Mouse (Mus musculus) embryonic facial prominence, embryonic 14.5 days (tissue): ENCODE results near the gene Eif1ad. TPM values are rescaled to one million over a fixed set of nuclear protein-coding genes. Genes with fewer than 3 reads are reported as not detected.

ENCODE experiments used
- ATAC-seq: fragments of 200-750 bp; cut with Nextera tagmentation; 2 replicates; pipeline ENCODE4 v1.8.0; 2017; ENCODE audit warnings: low read depth, moderate number of reproducible peaks, moderate TSS enrichment
- DNase-seq: peaks from one replicate; pipeline ENCODE4 v3.0.0-alpha.2; 2015; ENCODE audit warnings: low spot score
- H3K27ac ChIP-seq: fragments of 300-500 bp; sonication (generic); replicated peaks from 2 replicates; pipeline ENCODE4 v1.5.1; 2014; ENCODE audit warnings: low read depth, mild to moderate bottlenecking, low read length, moderate library complexity
- H3K27me3 ChIP-seq: fragments of 300-500 bp; sonication (generic); replicated peaks from 2 replicates; pipeline ENCODE4 v1.6.1; 2014; ENCODE audit warnings: low read length; ENCODE audit not compliant: control insufficient read depth, insufficient read depth
- H3K36me3 ChIP-seq: fragments of 300-500 bp; sonication (generic); 2 replicates; pipeline ENCODE4 v1.6.1; 2014; ENCODE audit warnings: low read length, mixed read lengths; ENCODE audit not compliant: control insufficient read depth, insufficient read depth
- H3K4me1 ChIP-seq: fragments of 300-500 bp; sonication (generic); 2 replicates; pipeline ENCODE4 v1.6.1; 2014; ENCODE audit warnings: antibody characterized with exemption, low read length; ENCODE audit not compliant: control insufficient read depth, insufficient read depth
- H3K4me2 ChIP-seq: fragments of 300-500 bp; sonication (generic); 2 replicates; pipeline ENCODE4 v1.6.1; 2014; ENCODE audit warnings: low read depth, mild to moderate bottlenecking, low read length, moderate library complexity, mixed read lengths
- H3K4me3 ChIP-seq: fragments of 300-500 bp; sonication (generic); 2 replicates; pipeline ENCODE4 v1.5.1; 2014; ENCODE audit warnings: low read depth, mild to moderate bottlenecking, low read length
- H3K9ac ChIP-seq: fragments of 300-500 bp; sonication (generic); 2 replicates; pipeline ENCODE4 v1.6.1; 2014; ENCODE audit warnings: low read depth, mild to moderate bottlenecking, low read length, moderate library complexity, mixed read lengths
- H3K9me3 ChIP-seq: fragments of 300-500 bp; sonication (generic); 2 replicates; pipeline ENCODE4 v1.6.1; 2016; ENCODE audit warnings: low read length; ENCODE audit not compliant: control insufficient read depth
- WGBS: fragments of 180-500 bp; shearing (Covaris S2); extraction: QIAGEN DNeasy Blood & Tissue Kit; methylation state at CpG from one replicate; pipeline ENCODE4 v1.1.7; 2014; 5-methylcytosine and 5-hydroxymethylcytosine counted together
- polyA plus RNA-seq: library from polyadenylated mRNA; unstranded; fragments of >200 nt; fragmentation: Nextera tagmentation; extraction: Ambion mirVana; gene quantifications from 2 replicates; pipeline ENCODE4 v1.2.1, GENCODE M21; 2014

Eif1ad gene
- polyA plus RNA-seq, 1 experiment from 2014 or later, result 35.0 TPM

- Histone ChIP-seq H3K4me1 (no peaks in the 10 kb centered on the region), H3K36me3 (no peaks in the 10 kb centered on the region; the same call in 1 of the 2 replicates), H3K27ac (no peak overlapping the region), H3K9ac (no peak overlapping the region), H3K27me3 (no peaks in the 10 kb centered on the region), H3K9me3 (no peaks in the 10 kb centered on the region), H3K4me3 (no peak overlapping the region), H3K4me2 (no peak overlapping the region)
- no peak for ATAC-seq
- WGBS, result 51% methylated on average over 2 of the region's 2 CpGs
- DNase-seq, result no peak
Observed at GRCm38 (mm10) chr19:5414534-5414957, 48.0 kb downstream of the Eif1ad start.

GRCm38 (mm10) chr19:5418750-5419466 lies 52.4 kb downstream of the Eif1ad start:
- ATAC-seq (no peak), DNase-seq (no peak)
- H3K36me3 ChIP-seq, result peaks cover 29% of the 10 kb centered on the region
- no peaks in the 10 kb centered on the region for H3K27me3 ChIP-seq
- peaks cover 5% of the 10 kb centered on the region; the same call in 1 of the 2 replicates for H3K4me1 ChIP-seq
- H3K4me3 ChIP-seq, result no peak overlapping the region
- no peak overlapping the region for H3K9ac ChIP-seq
- H3K9me3 ChIP-seq, result no peaks in the 10 kb centered on the region
- WGBS, result 88% methylated on average over 8 of the region's 8 CpGs
- no peak overlapping the region for H3K4me2 ChIP-seq
- H3K27ac ChIP-seq, result no peak overlapping the region

- Histone ChIP-seq H3K4me2 (no peak overlapping the region), H3K4me1 (peaks cover 5% of the 10 kb centered on the region; the same call in 1 of the 2 replicates), H3K4me3 (no peak overlapping the region), H3K27me3 (no peaks in the 10 kb centered on the region), H3K9me3 (no peaks in the 10 kb centered on the region), H3K36me3 (peaks cover 29% of the 10 kb centered on the region), H3K9ac (no peak overlapping the region), H3K27ac (no peak overlapping the region)
- no peak for DNase-seq
- ATAC-seq, result no peak
- WGBS, result 91% methylated on average over 9 of the region's 9 CpGs
Observed at GRCm38 (mm10) chr19:5419630-5420029, 53.1 kb downstream of the Eif1ad start.

GRCm38 (mm10) chr19:5420579-5420978 lies 54.0 kb downstream of the Eif1ad start:
- Histone ChIP-seq H3K4me2 (no peak overlapping the region), H3K27me3 (no peaks in the 10 kb centered on the region), H3K4me1 (peaks cover 5% of the 10 kb centered on the region; the same call in 1 of the 2 replicates), H3K4me3 (no peak overlapping the region), H3K9ac (no peak overlapping the region), H3K9me3 (no peaks in the 10 kb centered on the region), H3K27ac (no peak overlapping the region), H3K36me3 (peaks cover 29% of the 10 kb centered on the region)
- no peak for ATAC-seq
- WGBS, result 88% methylated on average over 6 of the region's 6 CpGs
- no peak for DNase-seq

Other genes starting within 250 kb of the Eif1ad start
- gene Klc2, start 248.2 kb upstream of the Eif1ad start, polyA plus RNA-seq, result 13.1 and 15.3 TPM in 2 replicates
- gene Pacs1, start 93.6 kb upstream of the Eif1ad start, polyA plus RNA-seq, result 28.1 and 30.9 TPM in 2 replicates
- 247 and 281 TPM in 2 replicates for gene Sf3b2, start 71.3 kb upstream of the Eif1ad start, polyA plus RNA-seq
- gene Gal3st3, start 68.4 kb upstream of the Eif1ad start, polyA plus RNA-seq, result 4.0 and 4.3 TPM in 2 replicates
- not detected in 2 replicates for gene Catsper1, start 31.0 kb upstream of the Eif1ad start, polyA plus RNA-seq
- 7.5 and 9.2 TPM in 2 replicates for gene Cst6, start 17.2 kb upstream of the Eif1ad start, polyA plus RNA-seq
- gene Banf1, start 427 bp downstream of the Eif1ad start, polyA plus RNA-seq, result 375 and 387 TPM in 2 replicates
- gene Sart1, start 22.0 kb downstream of the Eif1ad start, polyA plus RNA-seq, result 50.3 and 65.9 TPM in 2 replicates
- gene Tsga10ip, start 35.8 kb downstream of the Eif1ad start, polyA plus RNA-seq, result 0.53 TPM in 1 of 2 replicates, not detected in the other
- 191 and 195 TPM in 2 replicates for gene Drap1, start 58.2 kb downstream of the Eif1ad start, polyA plus RNA-seq
- gene AI837181, start 58.4 kb downstream of the Eif1ad start, polyA plus RNA-seq, result 51.1 and 56.1 TPM in 2 replicates
- not detected in 2 replicates for gene Fosl1, start 80.8 kb downstream of the Eif1ad start, polyA plus RNA-seq
- 5.7 and 6.1 TPM in 2 replicates for gene Ccdc85b, start 91.2 kb downstream of the Eif1ad start, polyA plus RNA-seq
- gene Fibp, start 93.9 kb downstream of the Eif1ad start, polyA plus RNA-seq, result 75.0 and 99.0 TPM in 2 replicates
- gene Ctsw, start 101.8 kb downstream of the Eif1ad start, polyA plus RNA-seq, result 0.85 and 1.5 TPM in 2 replicates
- 175 and 190 TPM in 2 replicates for gene Efemp2, start 107.2 kb downstream of the Eif1ad start, polyA plus RNA-seq
- 38.0 and 39.6 TPM in 2 replicates for gene Mus81, start 121.7 kb downstream of the Eif1ad start, polyA plus RNA-seq
- 2,353 and 2,499 TPM in 2 replicates for gene Cfl1, start 123.7 kb downstream of the Eif1ad start, polyA plus RNA-seq
- not detected in 2 replicates for gene 1700020D05Rik, start 137.0 kb downstream of the Eif1ad start, polyA plus RNA-seq
- gene Snx32, start 143.8 kb downstream of the Eif1ad start, polyA plus RNA-seq, result 10.7 and 13.2 TPM in 2 replicates
- gene Ovol1, start 193.9 kb downstream of the Eif1ad start, polyA plus RNA-seq, result 6.1 and 6.4 TPM in 2 replicates
- gene Ap5b1, start 201.3 kb downstream of the Eif1ad start, polyA plus RNA-seq, result 3.3 and 3.8 TPM in 2 replicates
- gene Rnaseh2c, start 235.1 kb downstream of the Eif1ad start, polyA plus RNA-seq, result 94.8 and 110 TPM in 2 replicates
- gene Kat5, start 243.5 kb downstream of the Eif1ad start, polyA plus RNA-seq, result 24.7 and 32.5 TPM in 2 replicates